Mouse (Mus musculus) limb, embryonic 11.5 days (tissue): Measurements from ENCODE around the gene Gpr107. TPM values are rescaled to one million over a fixed set of nuclear protein-coding genes. Genes with fewer than 3 reads are reported as not detected.

ENCODE experiments used
- ATAC-seq: fragments of 200-750 bp; cut with Nextera tagmentation; 2 replicates; pipeline ENCODE4 v1.8.0; 2017; ENCODE audit warnings: low read depth; ENCODE audit not compliant: insufficient number of reproducible peaks, low FRiP score, low TSS enrichment
- DNase-seq: peaks from one replicate; pipeline ENCODE4 v3.0.0-alpha.2; 2015; ENCODE audit warnings: low spot score
- H3K27ac ChIP-seq: fragments of 300-500 bp; sonication (generic); replicated peaks from 2 replicates; pipeline ENCODE4 v1.5.1; 2014; ENCODE audit warnings: low read depth, mild to moderate bottlenecking, low read length
- H3K27me3 ChIP-seq: fragments of 300-500 bp; sonication (generic); 2 replicates; pipeline ENCODE4 v1.6.1; 2014; ENCODE audit warnings: mild to moderate bottlenecking, low read length, mixed read lengths; ENCODE audit not compliant: control insufficient read depth, insufficient read depth
- H3K36me3 ChIP-seq: fragments of 300-500 bp; sonication (generic); 2 replicates; pipeline ENCODE4 v1.6.1; 2014; ENCODE audit warnings: mild to moderate bottlenecking, low read length, moderate library complexity, mixed read lengths; ENCODE audit not compliant: control insufficient read depth, insufficient read depth
- H3K4me1 ChIP-seq: fragments of 300-500 bp; sonication (generic); 2 replicates; pipeline ENCODE4 v1.6.1; 2014; ENCODE audit warnings: low read length, mixed read lengths; ENCODE audit not compliant: control insufficient read depth, insufficient read depth
- H3K4me2 ChIP-seq: fragments of 300-500 bp; sonication (generic); 2 replicates; pipeline ENCODE4 v1.6.1; 2014; ENCODE audit warnings: low read depth, mild to moderate bottlenecking, moderate library complexity; ENCODE audit not compliant: severe bottlenecking
- H3K4me3 ChIP-seq: fragments of 300-500 bp; sonication (generic); 2 replicates; pipeline ENCODE4 v1.5.1; 2014; ENCODE audit warnings: low read depth, low read length
- H3K9ac ChIP-seq: fragments of 300-500 bp; sonication (generic); 2 replicates; pipeline ENCODE4 v1.6.1; 2014; ENCODE audit warnings: mild to moderate bottlenecking, low read length
- H3K9me3 ChIP-seq: fragments of 300-500 bp; sonication (generic); 2 replicates; pipeline ENCODE4 v1.6.1; 2016; ENCODE audit warnings: low read length; ENCODE audit not compliant: control insufficient read depth
- WGBS: fragments of 180-500 bp; shearing (Covaris S2); extraction: QIAGEN DNeasy Blood & Tissue Kit; methylation state at CpG from one replicate; pipeline ENCODE4 v1.1.7; 2014; 5-methylcytosine and 5-hydroxymethylcytosine counted together
- polyA plus RNA-seq: library from polyadenylated mRNA; unstranded; fragments of >200 nt; fragmentation: Nextera tagmentation; extraction: Ambion mirVana; gene quantifications from 2 replicates; pipeline ENCODE4 v1.2.1, GENCODE M21; 2014

Gpr107 gene
- polyA plus RNA-seq, 1 experiment from 2014 or later: 23.8 TPM

DNA sequence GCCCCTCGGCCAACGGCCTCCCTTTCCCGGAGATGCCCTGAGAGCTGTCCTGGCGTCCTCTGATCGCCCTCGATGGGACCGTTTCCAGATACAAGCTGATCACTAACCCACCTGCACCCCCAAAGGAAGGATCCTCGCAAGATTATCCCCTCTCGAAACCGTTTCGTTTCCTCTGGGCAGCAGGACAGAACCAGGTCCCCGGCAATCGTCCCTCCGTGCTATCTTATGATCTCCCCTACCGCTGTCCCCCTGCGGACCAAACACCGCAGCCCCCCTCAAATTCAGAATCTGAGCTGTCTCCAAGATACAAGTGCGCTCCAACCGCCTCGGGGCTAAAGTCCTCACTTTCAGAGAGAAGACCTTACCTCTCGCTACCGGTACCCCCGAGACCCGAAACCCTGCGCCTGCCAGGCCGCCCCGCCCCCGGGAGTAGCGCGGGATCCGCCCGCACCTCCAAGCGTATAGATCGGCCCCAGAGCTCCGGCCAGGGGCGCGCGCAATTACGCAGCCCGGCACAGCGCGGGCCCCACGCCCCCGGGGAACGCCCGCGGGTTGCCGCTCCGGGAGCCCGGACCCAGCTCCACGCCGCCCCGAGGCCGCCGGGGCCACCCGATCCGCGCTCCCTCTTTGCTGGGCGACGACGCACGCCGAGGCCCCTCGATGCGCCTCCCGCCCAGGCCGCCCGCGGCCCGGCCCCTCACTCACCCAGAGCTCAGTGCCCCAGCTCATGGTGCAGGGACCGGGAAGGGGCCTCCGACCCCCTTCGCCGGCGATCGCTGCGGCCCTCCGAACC, 10.8 kb upstream of the Gpr107 start:
- H3K36me3 ChIP-seq: no peaks in the 10 kb centered on the region; the same call in 1 of the 2 replicates
- H3K9ac ChIP-seq: peak overlapping the region; percentile 91
- ATAC-seq (peak; percentile 56; the same call in 1 of the 2 replicates), DNase-seq (peak; percentile 54)
- H3K27me3 ChIP-seq: no peaks in the 10 kb centered on the region
- no peaks in the 10 kb centered on the region for H3K9me3 ChIP-seq
- H3K4me3 ChIP-seq: peak overlapping the region; percentile 81
- under 1% methylated on average over 63 of the region's 78 CpGs for WGBS
- H3K27ac ChIP-seq: no peak overlapping the region
- H3K4me1 ChIP-seq: peaks cover 3% of the 10 kb centered on the region
- H3K4me2 ChIP-seq: peak overlapping the region; percentile 98

DNA sequence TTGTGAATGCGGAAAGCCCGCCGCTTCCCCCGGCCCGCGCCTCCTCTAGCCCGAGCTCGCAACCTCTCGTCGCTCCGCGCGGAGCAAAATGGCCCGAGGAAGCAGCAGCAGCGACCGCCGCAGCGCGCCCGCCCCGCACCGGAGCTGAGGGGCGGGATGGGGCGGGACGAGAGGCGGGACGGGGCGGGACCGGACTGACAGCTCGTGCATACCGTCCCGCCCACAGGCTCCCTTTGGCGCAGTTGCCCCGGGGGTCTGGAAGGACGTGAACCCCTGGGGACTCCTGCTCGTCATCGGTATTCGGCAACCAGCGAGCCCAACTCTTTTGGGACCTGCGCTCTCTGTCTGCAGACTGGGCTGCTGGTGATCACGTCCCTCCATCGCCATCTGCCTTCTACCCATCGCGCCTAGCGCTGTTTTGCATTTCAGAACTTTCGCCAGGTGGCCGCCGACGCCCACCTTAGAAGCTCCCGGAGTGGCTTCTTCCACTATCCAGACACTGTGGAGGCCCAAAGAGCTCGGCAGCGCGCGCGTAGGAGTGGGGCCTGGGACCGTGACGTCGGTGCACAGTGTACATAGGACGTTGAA, 10.2 kb upstream of the Gpr107 start, which contains the start of gene Fnbp1:
Gene Fnbp1 (minus strand): TSS at position 142 of the 588 bp plus-strand sequence.
- DNase-seq (peak; percentile 87), ATAC-seq (peak; percentile 87)
- Histone ChIP-seq H3K4me1 (peaks cover 3% of the 10 kb centered on the region), H3K4me2 (peak within 1 kb of the TSS; percentile 98), H3K27me3 (no peaks in the 10 kb centered on the region), H3K36me3 (no peaks in the 10 kb centered on the region; the same call in 1 of the 2 replicates), H3K4me3 (peak within 1 kb of the TSS; percentile 81), H3K27ac (no peak within 1 kb of the TSS), H3K9ac (peak within 1 kb of the TSS; percentile 91), H3K9me3 (no peaks in the 10 kb centered on the region)
- 1% methylated on average over 50 of the region's 59 CpGs for WGBS

GRCm38 (mm10) chr2:31142505-31142904, 9.6 kb upstream of the Gpr107 start:
- Histone ChIP-seq H3K9ac (no peak overlapping the region), H3K27ac (no peak overlapping the region), H3K9me3 (no peaks in the 10 kb centered on the region), H3K4me2 (peak overlapping the region; percentile 98), H3K4me3 (peak overlapping the region; percentile 81; the same call in 1 of the 2 replicates), H3K36me3 (no peaks in the 10 kb centered on the region), H3K27me3 (no peaks in the 10 kb centered on the region), H3K4me1 (peaks cover 3% of the 10 kb centered on the region)
- ATAC-seq: no peak
- 39% methylated on average over 3 of the region's 3 CpGs for WGBS
- no peak for DNase-seq

DNA sequence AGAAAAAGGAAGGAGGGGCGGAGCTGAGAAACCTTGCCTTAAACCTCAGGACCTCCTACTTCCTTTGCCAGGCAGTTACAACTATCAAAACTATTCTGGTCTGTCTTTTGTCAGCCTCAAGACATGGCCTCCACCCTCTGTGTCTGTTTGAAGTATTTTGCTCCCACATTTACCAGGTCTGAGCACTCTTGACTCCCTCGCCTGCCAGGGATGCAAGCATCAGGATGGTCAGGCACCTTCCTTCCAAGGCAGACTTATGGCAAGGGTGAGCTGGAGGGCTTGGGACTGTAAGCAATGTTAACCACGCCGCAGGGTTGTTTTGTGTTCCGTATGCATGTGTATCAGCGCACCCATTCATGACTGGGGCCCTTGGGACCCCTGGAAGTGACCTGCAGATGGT, 8.8 kb upstream of the Gpr107 start:
- DNase-seq (no peak), ATAC-seq (no peak)
- Histone ChIP-seq H3K4me2 (no peak overlapping the region), H3K36me3 (no peaks in the 10 kb centered on the region), H3K4me1 (peaks cover 3% of the 10 kb centered on the region), H3K9ac (no peak overlapping the region), H3K9me3 (no peaks in the 10 kb centered on the region), H3K4me3 (no peak overlapping the region), H3K27me3 (no peaks in the 10 kb centered on the region), H3K27ac (no peak overlapping the region)
- WGBS: 81% methylated on average over 6 of the region's 6 CpGs

GRCm38 (mm10) chr2:31143768-31144695, 8.1 kb upstream of the Gpr107 start:
- H3K9me3 ChIP-seq: no peaks in the 10 kb centered on the region
- no peaks in the 10 kb centered on the region for H3K36me3 ChIP-seq
- H3K4me3 ChIP-seq: no peak overlapping the region
- no peak overlapping the region for H3K4me2 ChIP-seq
- DNase-seq (no peak), ATAC-seq (no peak)
- no peaks in the 10 kb centered on the region for H3K27me3 ChIP-seq
- H3K4me1 ChIP-seq: peaks cover 3% of the 10 kb centered on the region
- 80% methylated on average over 16 of the region's 16 CpGs for WGBS
- no peak overlapping the region for H3K9ac ChIP-seq
- H3K27ac ChIP-seq: no peak overlapping the region

DNA sequence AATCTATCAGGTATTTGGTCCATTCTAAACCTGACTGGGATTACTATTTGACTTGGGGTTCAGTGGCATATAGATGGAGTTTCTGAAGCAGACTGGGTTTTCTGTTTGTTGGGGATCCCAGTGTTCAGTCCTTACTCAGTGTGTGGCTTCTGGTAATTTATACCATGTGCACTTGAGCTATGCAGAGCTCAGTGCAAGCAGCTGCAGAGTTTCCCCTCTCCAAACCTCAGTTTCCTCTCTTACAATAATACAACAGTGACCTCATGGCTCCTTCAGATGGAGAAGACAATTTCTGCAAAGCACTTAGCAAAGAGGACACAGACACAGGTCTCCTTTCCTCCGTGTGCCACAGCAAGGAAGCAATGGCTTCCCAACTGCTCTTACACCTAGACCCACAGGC, 7.2 kb upstream of the Gpr107 start:
- ATAC-seq (no peak), DNase-seq (no peak)
- no peak overlapping the region for H3K27ac ChIP-seq
- WGBS: 74% methylated on average over 1 of the region's 1 CpGs
- H3K4me3 ChIP-seq: no peak overlapping the region
- H3K4me1 ChIP-seq: peaks cover 3% of the 10 kb centered on the region
- no peaks in the 10 kb centered on the region for H3K9me3 ChIP-seq
- no peak overlapping the region for H3K9ac ChIP-seq
- H3K36me3 ChIP-seq: no peaks in the 10 kb centered on the region
- no peak overlapping the region for H3K4me2 ChIP-seq
- no peaks in the 10 kb centered on the region for H3K27me3 ChIP-seq

GRCm38 (mm10) chr2:31147054-31147453, 5.1 kb upstream of the Gpr107 start:
- Histone ChIP-seq H3K9ac (no peak overlapping the region), H3K4me2 (no peak overlapping the region), H3K27ac (no peak overlapping the region), H3K4me1 (peaks cover 6% of the 10 kb centered on the region; the same call in 1 of the 2 replicates), H3K9me3 (no peaks in the 10 kb centered on the region), H3K36me3 (no peaks in the 10 kb centered on the region), H3K27me3 (no peaks in the 10 kb centered on the region), H3K4me3 (no peak overlapping the region)
- ATAC-seq (no peak), DNase-seq (no peak)
- 84% methylated on average over 7 of the region's 7 CpGs for WGBS

- H3K4me1 ChIP-seq: peaks cover 8% of the 10 kb centered on the region; the same call in 1 of the 2 replicates
- H3K9ac ChIP-seq: no peak overlapping the region
- ATAC-seq (no peak), DNase-seq (no peak)
- no peak overlapping the region for H3K4me3 ChIP-seq
- H3K9me3 ChIP-seq: no peaks in the 10 kb centered on the region
- no peaks in the 10 kb centered on the region for H3K27me3 ChIP-seq
- H3K27ac ChIP-seq: no peak overlapping the region
- no peaks in the 10 kb centered on the region for H3K36me3 ChIP-seq
- H3K4me2 ChIP-seq: no peak overlapping the region
These were observed 1.4 kb upstream of the Gpr107 start for GRCm38 (mm10) chr2:31150762-31151161.
